Mouse (Mus musculus) stomach, embryonic 15.5 days (tissue): ENCODE data around the gene Celf5. TPM values are rescaled to one million over a fixed set of nuclear protein-coding genes. Genes with fewer than 3 reads are reported as not detected.

Experiments used
- ATAC-seq: fragments of 200-750 bp; cut with Nextera tagmentation; 2 replicates; pipeline ENCODE4 v1.8.0; 2017; ENCODE audit warnings: low read depth, moderate number of reproducible peaks, moderate TSS enrichment; ENCODE audit not compliant: insufficient read depth, low FRiP score
- H3K27ac ChIP-seq: fragments of 300-500 bp; sonication (generic); 2 replicates; pipeline ENCODE4 v1.5.1; 2015; ENCODE audit warnings: mild to moderate bottlenecking, inconsistent platforms
- H3K27me3 ChIP-seq: fragments of 300-500 bp; sonication (generic); replicated peaks from 2 replicates; pipeline ENCODE4 v1.6.1; 2015; ENCODE audit warnings: inconsistent platforms
- H3K36me3 ChIP-seq: fragments of 300-500 bp; sonication (generic); 2 replicates; pipeline ENCODE4 v1.6.1; 2015; ENCODE audit warnings: inconsistent platforms
- H3K4me1 ChIP-seq: fragments of 300-500 bp; sonication (generic); 2 replicates; pipeline ENCODE4 v1.6.1; 2015; ENCODE audit warnings: inconsistent platforms
- H3K4me2 ChIP-seq: fragments of 300-500 bp; sonication (generic); 2 replicates; pipeline ENCODE4 v1.6.1; 2015; ENCODE audit warnings: mild to moderate bottlenecking, inconsistent platforms
- H3K4me3 ChIP-seq: fragments of 300-500 bp; sonication (generic); replicated peaks from 2 replicates; pipeline ENCODE4 v1.5.1; 2015; ENCODE audit warnings: inconsistent platforms
- H3K9ac ChIP-seq: fragments of 300-500 bp; sonication (generic); 2 replicates; pipeline ENCODE4 v1.6.1; 2015; ENCODE audit warnings: inconsistent platforms
- H3K9me3 ChIP-seq: fragments of 300-500 bp; sonication (generic); 2 replicates; pipeline ENCODE4 v1.6.1; 2016; ENCODE audit warnings: inconsistent platforms
- WGBS: fragments of 180-500 bp; shearing (Covaris S2); methylation state at CpG from one replicate; pipeline ENCODE4 v1.1.7; 2015; 5-methylcytosine and 5-hydroxymethylcytosine counted together
- polyA plus RNA-seq: library from polyadenylated mRNA; unstranded; fragments of >200 nt; fragmentation: Nextera tagmentation; extraction: Ambion mirVana; gene quantifications from 2 replicates; pipeline ENCODE4 v1.2.1, GENCODE M21; 2015

The Celf5 gene
- polyA plus RNA-seq, 1 experiment from 2014 or later = 1.7 TPM

DNA sequence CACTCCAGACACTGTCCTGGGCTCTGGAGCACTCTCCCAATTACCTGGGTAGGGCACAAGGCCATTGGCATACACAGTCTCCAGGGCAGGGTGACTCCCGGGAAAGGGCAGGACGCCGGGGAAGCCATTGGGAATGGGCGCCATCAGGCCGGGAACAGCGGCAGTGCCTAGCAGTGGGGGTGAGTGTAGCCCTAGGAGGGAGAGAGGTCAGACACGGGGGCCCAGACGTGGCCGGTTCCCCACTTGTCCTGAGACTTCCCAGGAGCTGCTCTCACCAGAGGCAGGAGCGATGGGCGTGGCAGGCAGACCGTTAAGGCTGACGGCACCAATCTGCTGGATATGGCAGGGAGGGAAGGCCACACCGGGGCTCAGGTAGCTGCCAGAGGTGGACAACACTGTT lies 15.6 kb downstream of the Celf5 start:
- Histone ChIP-seq H3K27me3 (peaks cover 74% of the 10 kb centered on the region), H3K4me3 (no peak overlapping the region), H3K4me1 (peaks cover 15% of the 10 kb centered on the region; the same call in 1 of the 2 replicates), H3K36me3 (no peaks in the 10 kb centered on the region), H3K4me2 (no peak overlapping the region), H3K9ac (no peak overlapping the region), H3K9me3 (no peaks in the 10 kb centered on the region), H3K27ac (no peak overlapping the region)
- no peak for ATAC-seq
- WGBS = 53% methylated on average over 14 of the region's 14 CpGs

GRCm38 (mm10) chr10:81466066-81466465 lies 16.4 kb downstream of the Celf5 start:
- ATAC-seq = no peak
- Histone ChIP-seq H3K27ac (no peak overlapping the region), H3K27me3 (peaks cover 77% of the 10 kb centered on the region), H3K4me1 (peaks cover 16% of the 10 kb centered on the region; the same call in 1 of the 2 replicates), H3K4me3 (no peak overlapping the region), H3K36me3 (no peaks in the 10 kb centered on the region), H3K9me3 (no peaks in the 10 kb centered on the region), H3K4me2 (no peak overlapping the region), H3K9ac (no peak overlapping the region)
- 82% methylated on average over 2 of the region's 2 CpGs for WGBS

DNA sequence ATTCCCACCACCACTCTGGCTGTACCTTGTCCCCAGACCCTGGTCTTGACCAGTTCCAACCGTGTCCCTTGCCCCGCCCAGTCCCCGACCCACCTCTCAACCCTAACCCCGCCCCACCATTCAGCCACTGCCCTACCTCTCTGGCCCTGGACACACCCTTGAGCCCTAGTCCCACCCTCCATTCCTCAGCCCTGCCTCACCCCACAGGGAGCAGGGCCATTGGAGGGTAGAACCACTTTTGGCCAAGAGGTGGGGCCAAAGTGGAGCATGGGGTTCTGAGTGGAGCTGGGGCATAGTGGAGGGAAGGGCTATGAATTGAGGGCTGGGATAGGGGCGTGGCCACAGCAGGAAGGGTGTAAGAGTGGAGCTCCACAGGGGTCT lies 17.3 kb downstream of the Celf5 start:
- H3K9ac ChIP-seq = no peak overlapping the region
- H3K4me3 ChIP-seq = peak overlapping the region; percentile 33; the same call in 1 of the 2 replicates
- ATAC-seq = peak; percentile 75
- peaks cover 78% of the 10 kb centered on the region for H3K27me3 ChIP-seq
- no peaks in the 10 kb centered on the region for H3K36me3 ChIP-seq
- H3K9me3 ChIP-seq = no peaks in the 10 kb centered on the region
- peaks cover 16% of the 10 kb centered on the region; the same call in 1 of the 2 replicates for H3K4me1 ChIP-seq
- 5% methylated on average over 5 of the region's 5 CpGs for WGBS
- H3K27ac ChIP-seq = no peak overlapping the region
- peak overlapping the region; percentile 53; the same call in 1 of the 2 replicates for H3K4me2 ChIP-seq

- no peaks in the 10 kb centered on the region for H3K36me3 ChIP-seq
- peak overlapping the region; percentile 53 for H3K4me2 ChIP-seq
- ATAC-seq = peak; percentile 85
- H3K9me3 ChIP-seq = no peaks in the 10 kb centered on the region
- 3% methylated on average over 33 of the region's 33 CpGs for WGBS
- no peak overlapping the region; the same call in 1 of the 2 replicates for H3K27ac ChIP-seq
- peaks cover 80% of the 10 kb centered on the region for H3K27me3 ChIP-seq
- no peak overlapping the region for H3K9ac ChIP-seq
- peaks cover 16% of the 10 kb centered on the region; the same call in 1 of the 2 replicates for H3K4me1 ChIP-seq
- peak overlapping the region; percentile 33 for H3K4me3 ChIP-seq
These were observed 17.9 kb downstream of the Celf5 start for GRCm38 (mm10) chr10:81464405-81465264.

DNA sequence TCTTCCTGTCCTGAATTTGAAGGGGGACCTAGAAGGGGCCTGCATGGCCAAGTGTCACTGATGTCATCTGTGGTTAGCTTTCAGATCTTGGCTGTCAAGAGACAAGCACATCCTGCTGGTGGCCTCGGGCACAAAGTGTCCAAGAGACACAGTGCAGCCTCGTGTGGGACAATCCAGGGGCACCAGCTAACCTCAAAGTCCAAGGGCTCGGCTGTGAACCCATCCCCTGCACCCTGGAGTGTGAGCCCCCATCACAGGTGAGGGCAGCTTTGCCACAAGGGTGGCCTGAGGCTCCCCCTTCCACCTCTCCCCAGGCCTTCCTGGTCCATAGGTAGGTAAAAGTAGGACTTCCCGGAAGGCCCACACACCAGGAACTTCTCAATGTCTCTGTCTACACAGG lies 19.0 kb downstream of the Celf5 start:
- H3K9ac ChIP-seq = no peak overlapping the region
- 66% methylated on average over 4 of the region's 4 CpGs for WGBS
- H3K4me2 ChIP-seq = no peak overlapping the region
- no peak overlapping the region for H3K27ac ChIP-seq
- peaks cover 16% of the 10 kb centered on the region; the same call in 1 of the 2 replicates for H3K4me1 ChIP-seq
- ATAC-seq = no peak
- H3K4me3 ChIP-seq = no peak overlapping the region
- H3K27me3 ChIP-seq = peaks cover 88% of the 10 kb centered on the region
- no peaks in the 10 kb centered on the region for H3K36me3 ChIP-seq
- no peaks in the 10 kb centered on the region for H3K9me3 ChIP-seq

- Histone ChIP-seq H3K36me3 (no peaks in the 10 kb centered on the region), H3K27me3 (peaks cover 88% of the 10 kb centered on the region), H3K27ac (no peak overlapping the region), H3K4me3 (no peak overlapping the region), H3K9me3 (no peaks in the 10 kb centered on the region), H3K9ac (no peak overlapping the region), H3K4me2 (no peak overlapping the region), H3K4me1 (peaks cover 16% of the 10 kb centered on the region; the same call in 1 of the 2 replicates)
- ATAC-seq = no peak
- 70% methylated on average over 7 of the region's 7 CpGs for WGBS
These were observed 19.6 kb downstream of the Celf5 start for GRCm38 (mm10) chr10:81462917-81463316.

DNA sequence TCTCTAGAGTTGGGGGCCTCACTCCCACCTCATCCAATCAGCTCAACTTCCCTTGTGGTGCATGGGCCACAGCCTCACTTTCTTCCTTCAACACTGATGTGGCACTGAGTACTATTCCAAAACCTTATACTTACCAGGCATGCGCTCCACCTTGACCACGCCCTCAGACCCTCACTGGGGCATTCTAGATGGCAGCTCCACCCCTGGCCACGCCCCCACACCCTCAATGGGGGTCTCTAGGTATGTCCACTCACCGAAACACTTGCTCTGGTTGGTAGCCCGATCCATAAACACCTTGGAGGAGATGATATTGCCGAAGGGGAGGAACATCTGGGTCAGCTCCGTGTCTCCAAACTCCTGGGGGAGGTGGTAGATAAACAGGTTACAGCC lies 20.1 kb downstream of the Celf5 start:
- Histone ChIP-seq H3K9me3 (no peaks in the 10 kb centered on the region), H3K27ac (no peak overlapping the region), H3K4me2 (peak overlapping the region; percentile 31; the same call in 1 of the 2 replicates), H3K4me3 (0 out of 2 replicates have a peak overlapping the region, but pooled peaks have one; percentile 3), H3K9ac (no peak overlapping the region), H3K36me3 (no peaks in the 10 kb centered on the region), H3K27me3 (peaks cover 89% of the 10 kb centered on the region), H3K4me1 (peaks cover 16% of the 10 kb centered on the region; the same call in 1 of the 2 replicates)
- ATAC-seq = no peak
- 39% methylated on average over 7 of the region's 7 CpGs for WGBS

- 4% methylated on average over 16 of the region's 16 CpGs for WGBS
- Histone ChIP-seq H3K9ac (no peak overlapping the region), H3K4me1 (peaks cover 16% of the 10 kb centered on the region; the same call in 1 of the 2 replicates), H3K9me3 (no peaks in the 10 kb centered on the region), H3K4me2 (peak overlapping the region; percentile 31), H3K27me3 (peaks cover 90% of the 10 kb centered on the region), H3K27ac (no peak overlapping the region), H3K4me3 (0 out of 2 replicates have a peak overlapping the region, but pooled peaks have one; percentile 3), H3K36me3 (no peaks in the 10 kb centered on the region)
- no peak for ATAC-seq
These were observed 20.7 kb downstream of the Celf5 start for GRCm38 (mm10) chr10:81461673-81462414.

DNA sequence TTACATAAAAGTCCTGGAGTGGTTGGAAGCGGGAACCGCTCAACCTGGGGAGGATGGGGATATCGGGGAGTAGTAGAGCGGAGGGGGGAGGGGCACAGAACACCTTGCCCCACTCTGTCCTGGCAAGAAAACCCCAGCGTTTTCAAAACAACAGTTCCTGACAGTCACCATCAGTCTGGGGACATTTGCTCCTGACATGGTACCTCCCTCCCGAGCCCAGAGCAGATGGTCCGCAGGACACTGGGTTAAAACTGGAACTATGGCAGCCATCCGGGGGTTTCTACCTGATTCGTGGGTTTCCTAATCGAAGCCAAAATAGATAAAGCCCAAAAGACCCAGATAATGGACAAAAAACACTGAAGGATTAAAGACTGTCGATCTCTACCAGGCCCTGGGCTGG lies 21.6 kb downstream of the Celf5 start:
- WGBS = 37% methylated on average over 11 of the region's 11 CpGs
- Histone ChIP-seq H3K27me3 (peaks cover 86% of the 10 kb centered on the region), H3K36me3 (no peaks in the 10 kb centered on the region), H3K4me2 (no peak overlapping the region), H3K4me1 (peaks cover 16% of the 10 kb centered on the region; the same call in 1 of the 2 replicates), H3K9ac (no peak overlapping the region), H3K27ac (no peak overlapping the region), H3K9me3 (no peaks in the 10 kb centered on the region), H3K4me3 (no peak overlapping the region)
- ATAC-seq = no peak

DNA sequence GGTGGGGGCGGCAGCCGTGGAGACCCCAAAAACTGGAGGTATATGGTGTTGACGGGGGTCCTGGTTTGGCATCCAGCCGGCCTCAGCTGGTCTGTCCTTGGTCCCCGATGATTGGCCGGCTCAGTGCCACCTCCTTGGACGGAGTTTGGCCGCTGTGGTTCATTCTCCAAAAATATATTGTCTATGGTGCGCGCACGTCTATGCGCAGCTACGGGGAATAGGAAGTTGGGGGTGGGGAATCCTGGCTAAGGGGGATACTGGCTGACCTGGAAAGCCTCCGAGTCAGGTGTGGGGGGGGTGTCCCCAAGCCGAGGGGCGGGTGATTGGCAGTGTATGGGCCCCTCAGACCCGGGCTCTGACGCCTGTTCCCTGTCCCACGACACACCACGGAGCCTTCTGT lies 22.0 kb downstream of the Celf5 start:
- no peaks in the 10 kb centered on the region for H3K9me3 ChIP-seq
- no peak overlapping the region for H3K9ac ChIP-seq
- H3K27ac ChIP-seq = no peak overlapping the region
- H3K27me3 ChIP-seq = peaks cover 91% of the 10 kb centered on the region
- H3K4me3 ChIP-seq = no peak overlapping the region
- peaks cover 16% of the 10 kb centered on the region; the same call in 1 of the 2 replicates for H3K4me1 ChIP-seq
- no peaks in the 10 kb centered on the region for H3K36me3 ChIP-seq
- no peak overlapping the region for H3K4me2 ChIP-seq
- no peak for ATAC-seq
- WGBS = 31% methylated on average over 19 of the region's 20 CpGs

GRCm38 (mm10) chr10:81459399-81459798 lies 23.1 kb downstream of the Celf5 start:
- Histone ChIP-seq H3K27me3 (peaks cover 91% of the 10 kb centered on the region), H3K4me3 (no peak overlapping the region), H3K4me1 (peaks cover 10% of the 10 kb centered on the region; the same call in 1 of the 2 replicates), H3K27ac (no peak overlapping the region), H3K4me2 (no peak overlapping the region), H3K9ac (no peak overlapping the region), H3K9me3 (no peaks in the 10 kb centered on the region), H3K36me3 (no peaks in the 10 kb centered on the region)
- ATAC-seq = no peak
- WGBS = 58% methylated on average over 21 of the region's 21 CpGs

- Histone ChIP-seq H3K4me1 (peaks cover 5% of the 10 kb centered on the region; the same call in 1 of the 2 replicates), H3K4me2 (no peak overlapping the region), H3K27me3 (peaks cover 89% of the 10 kb centered on the region), H3K4me3 (no peak overlapping the region), H3K36me3 (no peaks in the 10 kb centered on the region), H3K27ac (no peak overlapping the region), H3K9ac (no peak overlapping the region), H3K9me3 (no peaks in the 10 kb centered on the region)
- no peak for ATAC-seq
- WGBS = 69% methylated on average over 6 of the region's 6 CpGs
These were observed 24.2 kb downstream of the Celf5 start for GRCm38 (mm10) chr10:81458267-81458666.
